Mouse (Mus musculus) frontal cortex, postnatal 10 days (tissue): ENCODE measurements around the gene Dydc2.
"Not testable (repeated sequence)": the region's sequence is repeated elsewhere in the genome, so short reads cannot be mapped to it uniquely, and the experiment has no call there.

Source experiments
- DNase-seq, 2 experiments: peaks; one replicate each; pipeline ENCODE4 v3.0.0; 2022; ENCODE audit warnings: low spot score in 2 of 2, mixed read lengths in 1 of 2

Gene Dydc2

DNA sequence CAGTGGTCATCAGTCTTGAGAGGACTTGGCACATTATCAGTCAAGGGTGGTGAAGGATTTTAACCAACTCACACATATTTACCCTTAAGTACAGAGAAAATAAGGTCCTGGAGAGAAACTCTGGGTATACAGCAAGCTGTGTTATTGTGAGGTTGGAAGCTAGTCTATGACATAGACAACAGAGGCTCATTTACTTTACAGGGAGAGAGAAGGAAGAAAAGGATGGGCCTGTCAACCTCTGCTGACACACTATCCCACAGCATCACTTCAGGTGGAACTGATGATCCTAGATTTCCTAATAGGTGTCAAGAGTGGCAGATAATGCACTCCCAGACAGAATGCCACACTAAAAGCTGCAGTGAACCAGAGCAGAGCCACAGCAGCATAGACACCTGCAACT lies at the start of gene Dydc2:
Gene Dydc2, minus strand, starts transcription at position 101 of the 400 bp plus-strand sequence.
- no peak for DNase-seq

DNA sequence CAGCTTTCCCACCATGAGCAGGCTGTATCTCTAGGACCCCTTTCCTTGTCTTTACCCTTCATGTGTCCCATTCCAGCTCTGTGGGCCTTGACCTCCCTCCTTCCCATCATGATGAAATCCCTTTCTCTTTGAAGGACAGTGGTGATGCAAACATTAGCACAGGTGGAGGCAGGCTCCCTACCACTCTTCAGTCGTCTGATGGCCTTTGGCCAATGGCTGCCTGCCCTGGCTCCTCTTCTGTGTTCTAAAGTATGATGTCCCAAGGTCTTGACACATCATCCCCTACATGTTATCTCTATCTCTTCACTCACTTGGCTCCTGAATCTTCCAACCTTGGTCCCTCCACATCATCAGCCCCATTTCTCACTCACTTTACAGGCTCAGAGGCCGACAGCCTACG lies 47.3 kb upstream of the Dydc2 start:
- DNase-seq, result no peak

DNA sequence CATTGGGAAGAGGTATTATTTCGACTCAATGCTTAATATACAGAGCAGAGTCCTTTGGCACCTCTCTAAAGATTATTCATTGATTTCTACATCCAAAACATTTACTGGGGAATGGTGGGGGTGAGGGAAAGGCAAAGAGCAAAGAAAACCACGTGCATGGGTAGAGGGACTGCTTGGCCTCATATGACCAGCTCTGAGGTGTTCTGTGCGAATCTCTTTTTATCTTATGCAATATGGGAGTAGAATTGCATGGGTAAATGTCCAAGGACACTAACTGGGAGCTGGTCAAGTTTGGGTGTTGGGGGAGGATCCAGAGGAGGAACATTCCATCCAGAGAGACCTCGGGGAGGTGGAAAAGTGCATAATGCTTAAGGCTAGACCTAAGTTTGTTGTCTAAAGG lies 43.9 kb upstream of the Dydc2 start:
- DNase-seq, result no peak

DNA sequence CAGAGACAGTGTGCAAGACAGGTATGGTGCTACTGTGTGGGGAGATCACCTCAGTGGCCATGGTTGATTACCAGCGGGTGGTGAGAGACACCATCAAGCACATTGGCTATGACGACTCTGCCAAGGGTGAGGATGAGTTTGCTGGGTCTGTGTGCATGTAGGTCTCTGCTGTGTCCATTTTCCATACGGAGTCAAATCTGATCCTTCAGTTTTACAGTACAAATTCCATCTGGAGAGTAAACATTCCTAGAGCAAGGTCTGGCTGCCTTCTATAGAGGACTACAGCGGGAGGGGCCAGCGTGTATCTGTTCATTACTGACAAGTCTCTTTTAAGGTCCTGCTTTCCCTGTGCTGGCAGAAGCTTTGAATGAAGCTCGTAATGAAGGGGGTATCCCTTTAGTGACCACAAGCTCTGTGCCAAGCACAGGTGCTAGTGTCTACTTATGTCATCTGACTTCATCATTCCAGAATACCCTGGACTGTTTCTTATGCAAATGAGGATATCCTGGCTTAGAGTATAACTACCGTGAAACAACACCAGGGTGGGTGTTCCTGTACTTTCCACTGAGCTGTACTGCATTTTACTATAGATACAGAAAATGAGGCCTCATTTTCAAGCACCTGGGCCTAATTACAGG lies 42.1 kb upstream of the Dydc2 start:
- no peak for DNase-seq

DNA sequence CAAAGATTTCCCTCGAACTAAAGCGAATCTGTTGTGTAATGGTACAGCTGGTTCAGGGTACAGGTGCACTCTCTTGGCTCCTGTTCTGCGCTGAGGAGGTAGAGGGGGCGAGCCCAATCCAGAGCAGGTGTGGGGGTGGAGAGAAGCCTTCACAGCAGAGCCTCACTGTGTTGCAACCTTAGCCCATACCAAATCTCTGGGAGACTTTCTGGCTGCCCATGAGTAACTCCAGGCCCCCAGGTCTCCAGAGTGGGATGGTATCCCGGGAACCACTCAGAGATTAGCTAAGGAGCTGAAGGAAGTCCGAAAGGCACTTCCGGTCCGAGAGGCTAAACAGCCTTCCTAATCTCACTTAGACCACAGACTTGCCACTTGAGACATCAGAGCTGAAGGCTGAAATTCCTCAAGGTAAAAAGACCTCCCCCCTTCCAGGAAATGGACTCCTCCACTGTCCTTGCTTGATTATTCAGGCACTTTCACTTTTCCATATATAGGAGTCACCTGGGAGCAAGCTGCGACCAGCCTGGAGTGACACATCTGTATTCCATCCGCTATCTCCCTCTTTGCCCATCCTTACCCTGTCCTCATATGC lies 35.9 kb upstream of the Dydc2 start, which contains the start of gene Mat1a:
Gene Mat1a, plus strand, starts transcription at position 183 of the 592 bp plus-strand sequence.
- no peak for DNase-seq

DNA sequence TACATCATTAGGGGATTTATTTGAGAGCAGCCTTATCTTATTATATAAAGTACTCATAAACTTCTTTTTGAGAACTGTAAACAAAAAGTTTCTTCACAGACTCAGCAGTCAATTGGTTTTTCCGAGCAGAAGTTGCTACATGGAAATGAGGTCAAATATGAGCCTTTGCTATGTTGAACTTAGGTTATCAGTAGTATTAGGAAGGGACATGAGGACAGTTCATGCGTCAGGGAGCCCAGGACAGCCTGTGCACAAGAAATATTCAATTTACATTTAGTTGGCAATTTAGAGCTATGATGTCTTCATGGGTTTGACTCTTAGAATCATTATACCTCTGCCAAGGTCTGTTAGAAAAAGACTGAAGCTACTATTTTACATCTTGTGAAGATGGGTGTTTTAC lies 33.3 kb upstream of the Dydc2 start:
- DNase-seq, result no peak

DNA sequence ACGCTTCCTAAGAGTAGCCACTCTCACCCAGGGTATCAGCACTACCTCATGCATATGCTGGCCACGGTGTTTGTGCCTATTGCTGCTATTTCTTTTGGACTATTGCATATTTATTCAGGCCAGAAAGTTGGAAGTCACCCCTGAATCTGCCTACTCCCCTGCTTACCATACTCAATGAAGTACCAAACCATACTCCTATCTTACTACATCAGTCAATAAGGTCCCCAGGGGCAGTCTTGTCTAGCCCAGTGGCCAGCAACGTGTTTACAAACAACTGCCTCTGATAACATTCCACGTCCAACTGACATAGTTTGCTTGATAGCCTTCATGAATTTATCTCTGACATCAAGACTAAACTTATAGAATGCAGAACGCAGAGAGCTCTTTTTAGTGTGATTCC lies 32.2 kb upstream of the Dydc2 start:
- DNase-seq, result no peak

DNA sequence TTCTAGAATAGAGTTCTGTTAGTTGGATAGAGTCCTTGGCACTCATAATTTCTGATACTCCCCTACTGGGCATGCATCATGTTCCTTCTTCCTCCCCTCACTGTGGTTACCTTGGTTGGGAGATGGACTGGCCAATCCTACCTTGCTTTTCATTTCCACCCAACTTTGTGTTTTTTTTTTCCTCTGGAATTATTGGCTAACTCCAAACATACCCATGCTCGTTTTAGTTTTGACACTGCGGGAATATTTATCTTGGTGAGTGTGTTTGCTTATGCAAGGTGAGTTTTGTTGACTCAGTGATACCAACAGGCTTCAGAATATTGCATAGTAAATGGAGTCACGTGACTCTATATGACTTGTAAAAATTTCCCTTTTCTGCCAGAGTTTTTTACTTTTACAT lies 31.7 kb upstream of the Dydc2 start:
- no peak for DNase-seq

DNA sequence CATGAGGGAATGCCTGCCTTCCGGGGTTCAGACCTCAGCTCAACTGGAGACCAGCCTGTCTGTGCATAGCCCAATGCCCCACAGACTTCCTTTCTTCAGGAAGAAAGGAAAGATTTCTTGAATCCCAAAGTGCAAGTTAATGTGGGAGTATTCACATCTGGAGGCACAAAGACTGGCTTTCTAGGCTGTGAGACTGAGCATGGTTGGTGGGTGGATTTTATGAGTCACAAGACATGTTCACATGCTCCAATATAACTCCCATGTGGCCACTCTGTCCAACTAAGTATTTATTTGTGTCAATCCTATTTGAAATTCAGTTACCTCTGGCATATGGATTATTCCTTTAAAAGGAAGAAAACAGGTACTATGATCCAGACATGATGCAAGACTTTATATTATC lies 29.7 kb upstream of the Dydc2 start:
- no peak for DNase-seq

DNA sequence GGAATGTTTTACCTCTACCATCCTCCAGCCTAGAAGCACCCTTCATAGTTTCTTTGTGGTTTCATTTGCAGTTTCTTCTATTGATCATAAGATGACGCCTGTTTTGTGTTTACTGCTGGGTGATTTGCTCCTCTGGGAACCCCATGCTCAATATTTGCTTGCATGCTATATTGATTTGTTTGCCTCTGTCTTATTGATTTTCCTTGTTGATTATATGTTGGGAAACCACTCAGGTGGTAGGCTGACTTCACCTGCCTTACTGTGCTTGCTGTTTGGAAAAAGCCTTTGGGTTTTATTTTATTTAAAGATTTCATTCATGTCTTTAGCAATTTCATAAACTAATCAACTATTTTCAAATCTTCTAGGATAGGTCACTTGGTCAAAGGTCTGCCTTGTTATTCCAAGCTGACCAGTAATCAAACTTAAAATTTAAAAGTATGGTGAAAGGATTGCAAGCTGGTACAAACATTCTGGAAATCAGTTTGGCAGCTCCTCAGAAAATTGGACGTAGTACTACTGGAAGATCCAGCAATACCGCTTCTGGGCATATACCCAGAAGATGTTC lies 27.4 kb upstream of the Dydc2 start:
- no peak for DNase-seq

DNA sequence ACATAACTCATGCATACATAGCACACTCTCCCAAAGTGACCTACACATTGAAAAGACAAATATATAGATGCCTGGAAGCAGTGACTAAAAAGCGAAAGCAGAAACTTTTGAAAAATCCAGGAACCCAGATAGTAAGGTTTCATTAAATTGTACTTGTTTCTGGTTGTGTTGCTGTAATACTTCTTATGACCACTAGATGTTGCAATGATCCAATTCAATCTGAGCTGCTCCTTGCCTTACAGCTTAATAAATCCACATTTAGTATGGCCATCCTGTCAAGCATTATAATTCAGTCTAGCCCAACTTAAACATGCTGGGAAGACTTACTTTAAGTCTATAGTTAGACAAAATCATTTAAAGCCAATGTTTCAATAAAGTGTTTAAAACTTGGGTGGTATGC lies 25.1 kb upstream of the Dydc2 start:
- no peak for DNase-seq

DNA sequence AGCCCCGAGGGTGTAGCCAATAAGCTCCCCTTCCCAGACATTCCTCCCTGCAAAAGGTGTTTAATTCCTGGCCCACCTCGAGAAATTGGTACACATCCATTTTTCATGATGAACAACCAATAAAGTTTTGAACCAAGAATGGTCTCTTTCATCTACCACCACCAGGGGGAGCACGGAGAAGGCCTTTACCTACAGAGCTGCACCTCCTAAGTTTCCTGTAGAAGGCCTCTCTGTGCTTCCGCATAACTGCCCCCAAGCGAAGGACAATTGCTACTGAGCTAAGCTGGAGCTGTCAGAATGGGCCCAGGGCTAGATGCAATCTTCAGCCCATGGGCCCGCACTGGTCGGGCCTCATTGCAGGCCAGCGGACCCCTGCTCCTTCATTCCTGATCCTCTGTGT lies 21.8 kb upstream of the Dydc2 start:
- DNase-seq, result no peak

DNA sequence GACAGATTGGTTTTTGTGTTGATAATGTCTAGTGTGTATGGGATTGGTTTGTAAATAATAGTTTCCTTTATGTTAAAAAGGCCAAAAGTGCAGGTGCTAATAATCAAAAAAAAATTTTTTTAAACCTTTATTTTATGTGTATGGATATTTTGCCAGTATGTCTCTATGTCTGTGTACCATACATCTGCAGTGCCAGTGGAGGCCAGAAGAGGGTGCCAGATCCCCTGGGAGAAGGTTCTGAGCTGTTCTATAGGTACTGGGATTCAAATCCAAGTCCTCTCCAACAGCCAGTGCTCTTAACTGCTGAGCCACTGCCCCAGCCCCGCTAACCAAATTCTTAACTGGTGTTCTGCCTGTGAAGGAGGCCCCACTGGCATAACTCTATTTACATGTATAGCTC lies 18.5 kb upstream of the Dydc2 start:
- DNase-seq, result no peak

DNA sequence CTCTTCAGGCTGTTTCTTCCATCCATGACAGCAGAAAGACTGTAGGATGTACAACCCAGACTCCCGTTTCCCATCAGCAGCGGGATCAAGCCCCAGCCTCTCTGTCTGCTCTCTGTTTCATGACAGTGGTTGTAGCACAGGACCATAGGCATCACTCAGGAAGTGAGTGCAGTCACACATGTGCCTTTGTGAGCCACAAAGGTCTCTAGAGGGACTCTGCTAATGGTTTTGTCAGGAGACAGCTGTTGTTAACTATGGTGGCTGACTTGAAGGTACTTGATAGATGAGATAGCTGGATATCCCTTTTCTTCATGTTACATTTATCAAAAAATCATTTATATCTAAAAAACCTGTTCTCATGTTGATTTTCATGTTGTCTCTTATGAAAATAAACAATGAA lies 13.4 kb upstream of the Dydc2 start:
- no peak for DNase-seq

DNA sequence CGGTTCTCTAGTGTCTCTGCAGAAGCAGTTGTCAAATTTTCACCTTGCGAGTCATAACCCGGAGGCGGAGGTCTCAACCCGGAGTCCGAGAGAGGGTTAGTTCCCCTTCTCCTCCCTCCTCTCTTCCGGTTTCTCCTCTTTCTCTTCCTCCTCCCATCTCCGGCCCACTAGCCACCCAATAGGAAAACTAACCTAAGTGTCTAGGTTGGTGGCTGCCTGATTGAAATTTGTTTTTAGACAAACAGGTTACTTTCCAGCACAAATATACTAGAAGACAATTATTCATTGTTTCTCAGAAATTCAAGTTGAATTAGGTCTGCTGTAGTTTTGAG lies 3.9 kb upstream of the Dydc2 start:
- no peak for DNase-seq

DNA sequence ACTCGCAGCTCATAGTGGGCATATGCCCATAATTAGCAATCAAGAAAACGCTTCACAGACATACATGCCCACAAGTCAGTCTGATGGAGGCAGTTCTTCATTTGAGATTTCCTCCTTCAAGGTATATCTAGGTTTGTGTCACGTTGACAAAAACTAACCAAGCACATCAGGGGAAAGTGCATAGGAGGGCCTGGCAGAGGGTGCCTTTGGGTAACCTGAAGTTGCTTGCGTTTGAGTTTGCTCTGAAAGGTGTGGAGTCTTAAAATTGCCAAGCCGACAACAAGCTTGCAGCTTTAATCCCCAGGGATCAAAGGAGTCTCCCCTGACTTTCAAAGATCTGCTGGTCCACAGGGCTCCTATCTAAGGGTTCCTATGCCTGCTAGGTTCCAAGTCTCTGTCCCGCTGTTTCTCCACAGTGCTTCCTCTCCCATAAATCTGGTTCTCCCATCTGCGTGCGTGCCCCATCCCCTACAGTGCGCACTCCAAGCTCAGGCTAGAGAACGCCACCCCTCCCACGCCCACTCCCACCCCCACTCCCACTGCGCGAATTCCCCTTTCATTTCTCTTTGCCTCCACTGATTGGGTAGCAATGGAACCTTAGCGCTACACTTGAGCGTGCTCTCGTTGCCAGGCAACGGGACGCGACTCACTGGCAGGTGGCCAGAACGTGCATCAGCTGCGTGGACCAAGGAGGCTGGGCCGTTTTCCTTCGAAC lies 3.4 kb upstream of the Dydc2 start, which contains the start of gene Dydc1:
Gene Dydc1, plus strand, starts transcription at position 683 of the 715 bp plus-strand sequence.
- DNase-seq, result peak; percentile 71 to 80

DNA sequence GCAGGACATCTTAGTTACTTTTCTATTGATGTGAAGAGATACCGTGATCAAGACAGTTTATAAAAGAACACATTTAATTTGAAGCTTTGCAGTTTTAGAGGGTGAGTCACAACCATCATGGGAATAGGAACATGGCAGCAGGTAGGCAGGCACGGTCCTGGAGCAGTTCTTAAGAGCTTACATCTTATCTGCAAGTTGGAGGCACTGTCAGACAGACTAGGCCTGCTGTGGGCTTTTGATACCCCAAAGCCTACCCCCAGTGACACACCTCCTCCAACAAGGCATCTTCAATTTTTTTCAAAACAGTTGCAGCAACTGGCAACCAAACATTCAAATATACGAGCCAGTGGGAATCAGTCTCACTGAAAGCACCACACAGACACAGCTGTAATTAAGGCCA lies 1.3 kb upstream of the Dydc2 start:
- no peak for DNase-seq

DNA sequence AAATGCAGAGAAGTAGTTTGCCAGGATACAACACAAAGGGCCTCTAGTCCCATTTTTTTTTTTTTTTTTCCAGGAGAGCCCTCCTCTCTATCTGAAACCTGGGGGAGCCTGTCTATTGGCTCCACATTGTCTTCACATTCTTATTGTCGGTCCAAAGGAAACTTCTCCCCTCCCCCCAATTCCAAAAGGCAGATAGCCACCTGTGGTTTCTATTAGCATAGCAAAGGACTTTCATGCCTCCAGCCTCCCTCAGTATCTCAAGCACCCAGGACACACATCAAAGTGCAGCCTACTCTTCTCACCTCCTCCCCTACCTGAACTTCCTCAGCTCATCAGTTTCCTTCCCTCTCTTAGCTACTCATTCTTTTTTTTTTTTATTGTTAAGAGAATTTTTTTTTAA lies 2.6 kb downstream of the Dydc2 start:
- DNase-seq, result no peak

DNA sequence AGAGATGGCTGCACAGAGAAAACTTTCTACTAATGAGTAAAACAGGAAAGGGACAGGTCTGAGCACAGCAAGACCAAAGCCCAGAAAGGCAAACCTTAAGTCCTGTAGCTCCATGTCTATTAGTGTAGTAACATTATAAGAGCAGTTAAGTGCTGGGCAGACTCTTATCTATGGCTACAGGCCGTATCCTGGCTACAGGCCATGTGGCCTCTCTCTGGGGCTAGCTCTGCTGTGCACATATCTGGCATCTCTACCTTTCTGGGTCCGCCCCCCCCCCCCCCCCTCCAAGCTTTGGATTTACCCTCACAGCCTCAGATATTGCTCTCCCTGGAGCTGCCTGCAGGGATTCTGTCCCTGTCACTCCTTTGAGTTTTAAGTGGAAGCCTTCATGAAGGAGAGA lies 3.8 kb downstream of the Dydc2 start:
- DNase-seq, result no peak

DNA sequence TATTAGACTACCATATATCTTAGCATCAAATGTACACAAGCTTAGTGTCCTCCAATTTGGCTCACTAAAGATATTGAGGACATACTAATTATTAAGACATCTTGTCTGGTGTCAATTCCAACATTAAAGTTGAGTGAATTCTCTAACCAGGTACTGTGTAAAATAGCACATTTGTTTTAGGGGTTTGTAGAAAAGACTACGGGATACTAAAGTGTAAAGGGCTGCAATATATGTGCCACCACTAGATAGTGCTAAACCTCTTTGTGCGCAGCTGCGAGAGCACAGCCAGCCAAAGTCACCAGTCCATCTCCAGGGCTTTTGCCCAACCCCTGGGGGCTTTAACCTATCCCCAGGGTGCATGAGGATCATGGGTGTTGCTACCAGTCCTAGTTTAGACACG lies 15.8 kb downstream of the Dydc2 start:
- DNase-seq, result not testable (repeated sequence)

DNA sequence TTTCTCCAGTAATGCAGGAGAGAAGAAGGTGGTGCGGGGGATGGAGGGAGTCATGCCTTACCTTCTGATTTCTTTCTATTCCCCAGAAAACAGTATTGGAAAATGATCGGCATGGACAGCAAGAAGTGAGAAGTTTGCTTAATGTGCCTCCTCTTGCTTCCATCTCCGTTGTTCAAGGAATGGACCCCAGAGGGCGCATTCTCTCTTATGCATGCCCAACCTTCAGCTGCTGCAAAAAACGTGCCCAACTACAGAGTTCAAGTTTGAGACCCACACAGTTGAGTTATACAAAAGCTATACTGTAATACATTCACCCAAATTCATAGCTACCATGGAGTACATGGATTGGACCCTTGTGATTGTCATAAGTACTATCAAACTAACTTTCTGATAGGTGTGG lies 16.5 kb downstream of the Dydc2 start:
- DNase-seq, result no peak

DNA sequence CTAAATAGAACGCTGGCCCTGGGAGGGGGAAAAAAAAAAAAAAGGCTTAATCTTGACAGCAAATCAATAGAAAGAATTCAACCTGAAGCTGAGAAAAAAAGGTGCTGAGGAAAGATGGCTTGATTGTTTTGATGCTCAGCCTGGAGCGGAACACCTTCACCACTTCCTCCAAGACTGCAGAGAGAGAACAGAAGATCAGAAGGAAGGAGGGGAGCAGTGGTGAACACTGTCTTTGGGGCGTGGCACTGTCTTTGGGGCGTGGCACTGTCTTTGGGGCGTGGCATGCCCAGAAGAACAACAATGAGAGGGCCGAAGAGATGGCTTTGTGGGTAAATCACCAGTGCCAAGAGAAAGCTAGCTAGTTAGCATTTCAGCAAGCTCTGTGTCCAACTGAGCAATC lies 18.5 kb downstream of the Dydc2 start:
- no peak for DNase-seq

DNA sequence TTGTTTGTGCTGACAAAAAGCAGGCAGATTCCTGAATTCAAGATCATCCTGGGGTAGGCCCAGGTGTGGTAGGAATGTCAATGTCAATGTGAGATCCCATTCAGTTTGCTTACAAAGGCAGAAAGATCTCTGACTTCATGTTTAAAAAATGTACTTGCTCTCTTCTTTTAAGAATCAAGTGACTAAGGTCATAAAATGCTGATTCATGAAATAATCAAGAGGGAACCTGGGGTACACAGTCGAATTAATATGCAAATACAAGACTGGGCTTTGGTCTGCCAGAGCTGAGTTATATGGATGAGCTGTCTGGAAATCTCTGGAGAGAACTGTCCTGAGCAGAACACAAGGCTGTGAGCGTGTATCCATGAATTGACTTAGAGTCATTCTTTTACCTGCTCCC lies 21.6 kb downstream of the Dydc2 start:
- no peak for DNase-seq
